Mouse (Mus musculus) stomach, embryonic 14.5 days (tissue): ENCODE measurements at regions not wholly inside any gene's neighbourhood (a gene's known extent, or its start where the extent isn't known, plus 50 kb on each side); places are given as distances from the start of the nearest gene placed in this dataset.

Experiments
- ATAC-seq: fragments of 200-750 bp; cut with Nextera tagmentation; 2 replicates; pipeline ENCODE4 v1.8.0; 2017; ENCODE audit warnings: low read depth, moderate TSS enrichment; ENCODE audit not compliant: insufficient number of reproducible peaks, insufficient read depth, low FRiP score
- H3K27ac ChIP-seq: fragments of 300-500 bp; sonication (generic); 2 replicates; pipeline ENCODE4 v1.5.1; 2014; ENCODE audit warnings: mild to moderate bottlenecking, low read length, moderate library complexity, mixed read lengths
- H3K27me3 ChIP-seq: fragments of 300-500 bp; sonication (generic); 2 replicates; pipeline ENCODE4 v1.6.1; 2014; ENCODE audit warnings: low read length, control low read depth, mixed read lengths; ENCODE audit not compliant: control insufficient read depth, insufficient read depth
- H3K36me3 ChIP-seq: fragments of 300-500 bp; sonication (generic); 2 replicates; pipeline ENCODE4 v1.6.1; 2014; ENCODE audit warnings: mild to moderate bottlenecking, control low read depth, low read length, moderate library complexity, mixed read lengths; ENCODE audit not compliant: control insufficient read depth, insufficient read depth
- H3K4me1 ChIP-seq: fragments of 300-500 bp; sonication (generic); 2 replicates; pipeline ENCODE4 v1.6.1; 2014; ENCODE audit warnings: low read length, control low read depth, mixed read lengths; ENCODE audit not compliant: control insufficient read depth, insufficient read depth
- H3K4me2 ChIP-seq: fragments of 300-500 bp; sonication (generic); replicated peaks from 2 replicates; pipeline ENCODE4 v1.6.1; 2014; ENCODE audit warnings: low read depth, low read length, control low read depth
- H3K4me3 ChIP-seq: fragments of 300-500 bp; sonication (generic); 2 replicates; pipeline ENCODE4 v1.5.1; 2014; ENCODE audit warnings: low read depth, low read length, control low read depth
- H3K9ac ChIP-seq: fragments of 300-500 bp; sonication (generic); replicated peaks from 2 replicates; pipeline ENCODE4 v1.6.1; 2014; ENCODE audit warnings: low read depth, mild to moderate bottlenecking, control low read depth, low read length, moderate library complexity, mixed read lengths
- H3K9me3 ChIP-seq: fragments of 300-500 bp; sonication (generic); 2 replicates; pipeline ENCODE4 v1.6.1; 2016; ENCODE audit warnings: low read depth, low read length, control low read depth; ENCODE audit not compliant: control insufficient read depth
- WGBS: fragments of 180-500 bp; shearing (Covaris S2); extraction: QIAGEN DNeasy Blood & Tissue Kit; methylation state at CpG from one replicate; pipeline ENCODE4 v1.1.7; 2014; 5-methylcytosine and 5-hydroxymethylcytosine counted together

GRCm38 (mm10) chr13:42589136-42589535 is 91.3 kb upstream of the Phactr1 start:
- Histone ChIP-seq H3K36me3 (no peaks in the 10 kb centered on the region), H3K4me2 (no peak overlapping the region), H3K4me1 (no peaks in the 10 kb centered on the region), H3K4me3 (no peak overlapping the region), H3K9me3 (no peaks in the 10 kb centered on the region), H3K27me3 (no peaks in the 10 kb centered on the region), H3K27ac (no peak overlapping the region), H3K9ac (no peak overlapping the region)
- no peak for ATAC-seq
- 87% methylated on average over 2 of the region's 2 CpGs for WGBS

GRCm38 (mm10) chr13:42589607-42590006 is 90.8 kb upstream of the Phactr1 start:
- H3K36me3 ChIP-seq: no peaks in the 10 kb centered on the region
- no peak overlapping the region for H3K27ac ChIP-seq
- no peak overlapping the region for H3K9ac ChIP-seq
- no peaks in the 10 kb centered on the region for H3K27me3 ChIP-seq
- H3K4me3 ChIP-seq: no peak overlapping the region
- WGBS: 70% methylated on average over 5 of the region's 5 CpGs
- no peak overlapping the region for H3K4me2 ChIP-seq
- no peak for ATAC-seq
- H3K4me1 ChIP-seq: no peaks in the 10 kb centered on the region
- H3K9me3 ChIP-seq: no peaks in the 10 kb centered on the region

- no peak overlapping the region for H3K27ac ChIP-seq
- no peaks in the 10 kb centered on the region for H3K36me3 ChIP-seq
- no peaks in the 10 kb centered on the region for H3K27me3 ChIP-seq
- 88% methylated on average over 6 of the region's 6 CpGs for WGBS
- H3K4me3 ChIP-seq: no peak overlapping the region
- no peaks in the 10 kb centered on the region for H3K9me3 ChIP-seq
- no peak overlapping the region for H3K9ac ChIP-seq
- no peak for ATAC-seq
- H3K4me2 ChIP-seq: no peak overlapping the region
- H3K4me1 ChIP-seq: no peaks in the 10 kb centered on the region
These were observed 90.0 kb upstream of the Phactr1 start for GRCm38 (mm10) chr13:42590415-42590814.

- Histone ChIP-seq H3K4me3 (no peak overlapping the region), H3K9ac (no peak overlapping the region), H3K36me3 (no peaks in the 10 kb centered on the region), H3K27ac (no peak overlapping the region), H3K4me2 (no peak overlapping the region), H3K9me3 (no peaks in the 10 kb centered on the region), H3K4me1 (no peaks in the 10 kb centered on the region), H3K27me3 (no peaks in the 10 kb centered on the region)
- 54% methylated on average over 3 of the region's 3 CpGs for WGBS
- ATAC-seq: no peak
These were observed 87.5 kb upstream of the Phactr1 start for GRCm38 (mm10) chr13:42592945-42593344.

GRCm38 (mm10) chr13:42593488-42594170 is 86.8 kb upstream of the Phactr1 start:
- Histone ChIP-seq H3K36me3 (no peaks in the 10 kb centered on the region), H3K9me3 (no peaks in the 10 kb centered on the region), H3K4me3 (no peak overlapping the region), H3K27me3 (no peaks in the 10 kb centered on the region), H3K4me1 (no peaks in the 10 kb centered on the region), H3K4me2 (no peak overlapping the region), H3K27ac (no peak overlapping the region), H3K9ac (no peak overlapping the region)
- ATAC-seq: no peak
- WGBS: 75% methylated on average over 11 of the region's 11 CpGs

- H3K9me3 ChIP-seq: no peaks in the 10 kb centered on the region
- H3K4me3 ChIP-seq: no peak overlapping the region
- H3K27me3 ChIP-seq: no peaks in the 10 kb centered on the region
- no peaks in the 10 kb centered on the region for H3K4me1 ChIP-seq
- no peak overlapping the region for H3K9ac ChIP-seq
- H3K4me2 ChIP-seq: no peak overlapping the region
- no peak for ATAC-seq
- no peak overlapping the region for H3K27ac ChIP-seq
- 58% methylated on average over 3 of the region's 3 CpGs for WGBS
- H3K36me3 ChIP-seq: no peaks in the 10 kb centered on the region
These were observed 85.2 kb upstream of the Phactr1 start for GRCm38 (mm10) chr13:42595180-42595579.

GRCm38 (mm10) chr13:42597781-42598180 is 82.6 kb upstream of the Phactr1 start:
- Histone ChIP-seq H3K36me3 (no peaks in the 10 kb centered on the region), H3K9ac (no peak overlapping the region), H3K27me3 (no peaks in the 10 kb centered on the region), H3K4me3 (no peak overlapping the region), H3K27ac (no peak overlapping the region), H3K4me2 (no peak overlapping the region), H3K9me3 (no peaks in the 10 kb centered on the region), H3K4me1 (no peaks in the 10 kb centered on the region)
- ATAC-seq: no peak
- 80% methylated on average over 3 of the region's 3 CpGs for WGBS

GRCm38 (mm10) chr13:42603308-42603707 is 77.1 kb upstream of the Phactr1 start:
- H3K27me3 ChIP-seq: no peaks in the 10 kb centered on the region
- H3K36me3 ChIP-seq: no peaks in the 10 kb centered on the region
- no peak overlapping the region for H3K27ac ChIP-seq
- no peak overlapping the region for H3K9ac ChIP-seq
- H3K4me3 ChIP-seq: no peak overlapping the region
- H3K4me1 ChIP-seq: no peaks in the 10 kb centered on the region
- no peak overlapping the region for H3K4me2 ChIP-seq
- H3K9me3 ChIP-seq: no peaks in the 10 kb centered on the region
- WGBS: 79% methylated on average over 4 of the region's 4 CpGs
- no peak for ATAC-seq

- no peak for ATAC-seq
- Histone ChIP-seq H3K4me3 (no peak overlapping the region), H3K4me2 (no peak overlapping the region), H3K4me1 (no peaks in the 10 kb centered on the region), H3K36me3 (no peaks in the 10 kb centered on the region), H3K9me3 (no peaks in the 10 kb centered on the region), H3K27me3 (no peaks in the 10 kb centered on the region), H3K9ac (no peak overlapping the region), H3K27ac (no peak overlapping the region)
- WGBS: 54% methylated on average over 10 of the region's 10 CpGs
These were observed 72.7 kb upstream of the Phactr1 start for GRCm38 (mm10) chr13:42607735-42608134.
